Comparison of ENCODE assay signal across 8 mouse cellular contexts in the genomic region with DNA sequence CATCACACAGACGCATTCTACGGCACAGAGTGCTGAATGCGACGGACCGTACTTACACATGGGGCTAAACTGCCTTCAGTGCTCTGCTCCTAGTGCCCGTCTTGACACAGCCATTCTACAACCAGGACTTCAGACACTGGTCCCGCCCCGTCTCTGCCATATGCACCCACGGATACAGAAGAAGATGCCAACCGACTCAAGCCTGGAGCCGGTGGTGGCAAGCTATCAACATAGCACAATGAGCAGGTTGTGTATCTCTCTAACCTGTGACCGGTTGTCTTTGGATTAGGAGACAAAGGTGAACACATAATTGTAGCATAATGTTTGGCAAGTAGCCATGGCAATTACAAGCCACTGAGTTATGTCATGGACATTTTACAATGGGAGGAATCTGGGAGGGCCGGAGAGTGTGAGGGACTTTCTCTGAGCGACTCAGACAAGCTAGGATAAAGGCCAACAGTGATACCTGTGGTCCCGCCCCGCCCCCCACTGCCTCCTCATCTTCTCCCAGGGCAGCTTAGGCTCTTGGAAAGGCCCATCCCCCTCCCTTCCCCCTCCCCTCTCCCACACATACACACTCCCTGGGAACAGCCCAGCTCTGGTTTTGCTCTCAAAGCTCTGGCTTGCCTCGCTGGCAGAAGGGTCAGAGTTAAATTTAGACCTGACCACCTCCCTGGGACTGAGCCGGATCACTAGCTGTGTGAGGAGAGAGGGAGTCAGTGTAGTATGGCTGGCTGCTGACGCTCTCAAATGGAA.
A peak's percentile ranks its signal among the peaks of the same experiment; 100 is the strongest.
DNase-seq lines count a peak whose midpoint lies in the region; ATAC-seq and TF ChIP-seq lines count a peak whose summit lies in the region.

No protein-coding gene starts in this region.

- 50% methylated on average over 19 of the region's 19 CpGs for WGBS in lung, embryonic 15.5 days
- 67% methylated on average over 19 of the region's 19 CpGs for WGBS in lung, adult 2 months
- 35% methylated on average over 19 of the region's 19 CpGs for WGBS in intestine, embryonic 16.5 days
- 46% methylated on average over 19 of the region's 19 CpGs for WGBS in midbrain, embryonic 11.5 days

- no peak for TF ChIP-seq CTCF in lung, adult 2 months (IDR thresholded peaks at IDR 0.05; ENCODE audit: insufficient read depth, low read length)

- no peak for DNase-seq in lung, adult 2 months
- peak; percentile 76 for DNase-seq in gastrocnemius, postnatal 25 days
- DNase-seq in midbrain, embryonic 11.5 days (ENCODE audit: low spot score, missing footprints), result no peak
- no peak for DNase-seq in ovary, postnatal 36 days (ENCODE audit: low spot score)
- DNase-seq in cerebellum, adult 11 months, result no peak
- DNase-seq in cerebellum, adult 9-11 months, result no peak

- no peak overlapping the region for H3K4me3 ChIP-seq in lung, embryonic 15.5 days
- H3K4me3 ChIP-seq in lung, adult 2 months (replicated peaks; ENCODE audit: extremely low read depth, low read depth, low read length), result no peak overlapping the region
- no peak overlapping the region for H3K4me3 ChIP-seq in intestine, embryonic 16.5 days (ENCODE audit: low read length)
- H3K4me3 ChIP-seq in midbrain, embryonic 11.5 days (ENCODE audit: low read depth, low read length), result no peak overlapping the region

- H3K36me3 ChIP-seq in lung, embryonic 15.5 days, result no peaks in the 10 kb centered on the region
- no peaks in the 10 kb centered on the region for H3K36me3 ChIP-seq in intestine, embryonic 16.5 days (ENCODE audit: control insufficient read depth, insufficient read depth, low read length)
- H3K36me3 ChIP-seq in midbrain, embryonic 11.5 days (ENCODE audit: control insufficient read depth, insufficient read depth, low read length), result no peaks in the 10 kb centered on the region; the same call in 1 of the 2 replicates

- H3K9ac ChIP-seq in lung, embryonic 15.5 days, result no peak overlapping the region
- no peak overlapping the region for H3K9ac ChIP-seq in intestine, embryonic 16.5 days (ENCODE audit: low read depth, low read length)
- H3K9ac ChIP-seq in midbrain, embryonic 11.5 days (ENCODE audit: low read length), result peak overlapping the region; percentile 30; the same call in 1 of the 2 replicates

- no peaks in the 10 kb centered on the region for H3K27me3 ChIP-seq in lung, embryonic 15.5 days
- H3K27me3 ChIP-seq in intestine, embryonic 16.5 days (replicated peaks; ENCODE audit: control insufficient read depth, insufficient read depth, low read length), result no peaks in the 10 kb centered on the region
- no peaks in the 10 kb centered on the region for H3K27me3 ChIP-seq in midbrain, embryonic 11.5 days (ENCODE audit: control insufficient read depth, insufficient read depth, low read length)

- no peaks in the 10 kb centered on the region for H3K9me3 ChIP-seq in lung, embryonic 15.5 days
- no peaks in the 10 kb centered on the region for H3K9me3 ChIP-seq in intestine, embryonic 16.5 days (ENCODE audit: control insufficient read depth, low read length)
- no peaks in the 10 kb centered on the region for H3K9me3 ChIP-seq in midbrain, embryonic 11.5 days (ENCODE audit: control insufficient read depth, low read length)

- H3K4me1 ChIP-seq in lung, embryonic 15.5 days, result peaks cover 44% of the 10 kb centered on the region
- no peaks in the 10 kb centered on the region for H3K4me1 ChIP-seq in lung, adult 2 months (ENCODE audit: control insufficient read depth, insufficient read depth, low read length)
- peaks cover 17% of the 10 kb centered on the region for H3K4me1 ChIP-seq in intestine, embryonic 16.5 days (ENCODE audit: control insufficient read depth, insufficient read depth, low read length)
- H3K4me1 ChIP-seq in midbrain, embryonic 11.5 days (ENCODE audit: control insufficient read depth, insufficient read depth, low read length), result peaks cover 6% of the 10 kb centered on the region

- H3K4me2 ChIP-seq in lung, embryonic 15.5 days, result no peak overlapping the region
- H3K4me2 ChIP-seq in intestine, embryonic 16.5 days (ENCODE audit: low read depth, low read length), result peak overlapping the region; percentile 28
- no peak overlapping the region for H3K4me2 ChIP-seq in midbrain, embryonic 11.5 days

- peak; percentile 68 for ATAC-seq in lung, embryonic 15.5 days (ENCODE audit: borderline replicate concordance, extremely low read depth, low FRiP score, low TSS enrichment)
- ATAC-seq in intestine, embryonic 16.5 days, result peak; percentile 76
- ATAC-seq in midbrain, embryonic 11.5 days (ENCODE audit: low FRiP score), result peak; percentile 24; the same call in 1 of the 2 replicates

- TF ChIP-seq POLR2A in lung, adult 2 months (IDR thresholded peaks at IDR 0.05; ENCODE audit: borderline replicate concordance, extremely low read depth, low read depth, low read length), result no peak

- H3K27ac ChIP-seq in lung, embryonic 15.5 days, result peak overlapping the region; percentile 27; the same call in 1 of the 2 replicates
- H3K27ac ChIP-seq in intestine, embryonic 16.5 days (ENCODE audit: low read length), result peak overlapping the region; percentile 87
- H3K27ac ChIP-seq in midbrain, embryonic 11.5 days (ENCODE audit: low read depth, low read length), result no peak overlapping the region

Comparison
In these comparisons a context has a peak if more than half of its experiments do, and no peak if none do; other contexts are left out.
1. ATAC-seq: peak in every context shown above with its lines; median percentile 76 in intestine, embryonic 16.5 days; 68 in lung, embryonic 15.5 days; 24 in midbrain, embryonic 11.5 days.